Mouse (Mus musculus): ENCODE measurements around the gene Bglap3. TPM values are rescaled to one million over a fixed set of nuclear protein-coding genes. Genes with fewer than 3 reads are reported as not detected.

Gene Bglap3
- polyA plus RNA-seq, 1 experiment = 266 TPM

DNA sequence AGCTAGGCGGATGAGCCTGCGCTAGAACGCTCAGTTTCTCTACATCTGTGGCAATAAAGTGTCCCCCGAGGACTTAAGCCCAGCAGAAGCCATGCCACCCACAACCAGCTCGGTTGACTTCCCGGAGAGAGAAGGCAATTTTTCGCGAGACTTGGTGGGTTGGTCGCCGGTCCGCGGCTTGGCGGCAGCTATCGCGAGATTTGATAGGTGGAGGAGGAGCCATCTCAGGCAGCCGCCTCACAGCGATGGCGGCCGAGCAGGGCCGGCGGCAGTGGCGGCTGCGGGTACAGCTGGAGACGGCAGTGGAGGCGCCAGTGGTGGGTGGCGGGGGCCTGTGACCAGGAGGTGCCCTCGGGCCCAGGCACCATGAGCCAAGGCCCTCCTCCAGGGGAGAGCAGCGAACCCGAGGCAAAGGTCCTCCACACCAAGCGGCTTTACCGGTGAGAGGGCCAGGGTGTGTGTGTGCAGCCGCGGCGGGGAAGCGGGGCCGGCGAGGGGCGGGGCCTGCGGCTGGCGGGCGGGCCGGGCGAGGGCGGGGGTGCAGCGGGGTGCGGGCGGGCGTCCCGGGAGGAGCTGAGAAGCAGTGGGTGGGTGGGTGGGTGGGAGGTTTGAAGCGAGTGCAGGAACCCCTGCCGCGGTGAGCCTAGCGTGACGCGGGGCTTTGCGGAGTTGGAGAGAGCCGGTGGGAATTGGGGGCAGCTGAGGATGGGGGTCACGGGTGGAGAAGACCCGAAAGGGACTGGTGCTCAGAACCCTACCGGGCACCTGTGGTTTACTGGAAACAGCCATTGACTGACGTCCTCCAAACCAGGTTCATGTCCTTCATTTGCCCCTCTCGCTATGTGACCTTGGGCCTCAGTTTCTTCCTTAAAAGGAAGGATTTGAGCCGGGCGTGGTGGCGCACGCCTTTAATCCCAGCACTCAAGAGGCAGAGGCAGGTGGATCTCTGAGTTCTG, 36.2 kb downstream of the Bglap3 start, which contains the start of the genes Tmem79 and Smg5:
Gene Tmem79, minus strand, starts transcription at position 91 of the 956 bp plus-strand sequence.
Gene Smg5, plus strand, starts transcription at position 203 of the 956 bp plus-strand sequence.
- peak; percentile 49 for DNase-seq (ENCODE audit: low read depth)

- no peak for DNase-seq (ENCODE audit: low read depth)
These were observed 37.0 kb downstream of the Bglap3 start for GRCm38 (mm10) chr3:88335436-88336053.

- no peak for DNase-seq (ENCODE audit: low read depth)
These were observed 37.6 kb downstream of the Bglap3 start for GRCm38 (mm10) chr3:88334902-88335435.

GRCm38 (mm10) chr3:88334029-88334658, 38.4 kb downstream of the Bglap3 start:
- peak; percentile 63 for DNase-seq (ENCODE audit: low read depth)

DNA sequence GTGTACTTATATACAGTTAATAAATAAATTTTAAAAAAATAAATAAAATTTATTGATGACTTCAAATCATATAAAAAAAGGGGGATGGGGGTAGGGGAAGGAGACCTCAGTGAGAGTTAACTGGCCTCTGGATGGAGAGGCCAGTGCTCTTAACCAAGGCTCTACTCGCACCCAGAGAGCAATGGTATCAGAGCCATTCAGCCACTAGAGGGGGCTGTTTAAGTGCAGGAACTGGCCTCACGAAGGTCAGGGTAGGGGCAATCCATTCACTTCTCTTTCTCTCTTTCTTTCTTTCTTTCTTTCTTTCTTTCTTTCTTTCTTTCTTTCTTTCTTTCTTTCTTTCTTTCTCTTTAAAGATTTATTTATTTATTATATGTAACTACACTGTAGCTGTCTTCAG, 41.3 kb downstream of the Bglap3 start:
- no peak for DNase-seq (ENCODE audit: low read depth)

GRCm38 (mm10) chr3:88328956-88329355, 43.6 kb downstream of the Bglap3 start:
- no peak for DNase-seq (ENCODE audit: low read depth)

DNA sequence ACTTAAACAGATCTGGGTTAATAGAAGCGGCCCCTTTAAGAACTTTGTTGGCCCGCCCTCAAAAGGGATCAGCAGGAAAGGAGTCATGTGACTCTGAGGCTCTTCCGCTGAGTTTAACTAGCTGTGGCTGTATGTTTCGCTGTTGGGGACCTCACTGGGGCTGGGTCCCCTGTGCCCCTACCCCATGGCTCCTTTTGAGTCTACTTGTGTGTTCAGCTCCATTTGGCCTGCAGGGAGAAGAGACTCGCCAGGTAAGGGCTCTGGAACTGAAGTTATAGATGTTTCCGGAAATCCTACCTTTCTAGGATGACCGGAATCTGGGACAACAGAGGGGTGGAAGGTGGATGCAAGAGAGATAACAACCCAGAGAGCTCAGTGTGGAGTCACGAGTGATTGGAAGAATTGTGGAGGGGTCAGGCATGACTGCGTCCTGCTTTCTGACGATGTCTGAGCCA, 47.6 kb downstream of the Bglap3 start, which contains the start of gene Glmp:
Gene Glmp, plus strand, starts transcription at position 73 of the 455 bp plus-strand sequence.
- DNase-seq (ENCODE audit: low read depth) = peak; percentile 50

Other genes with a start within 250 kb of the Bglap3 start
- gene Mef2d, start 230.4 kb downstream of the Bglap3 start, polyA plus RNA-seq (2012; rRNA removed) = 39.5 and 41.9 TPM in 2 replicates
- 33.0 TPM in 2 replicates for gene Rhbg, start 118.0 kb downstream of the Bglap3 start, polyA plus RNA-seq (2012; rRNA removed)
- 0.09 and 0.10 TPM in 2 replicates for gene Gm38392, start 85.5 kb downstream of the Bglap3 start, polyA plus RNA-seq (2012; rRNA removed)
- gene Tsacc, start 75.7 kb downstream of the Bglap3 start, polyA plus RNA-seq (2012; rRNA removed) = 9.8 and 10.7 TPM in 2 replicates
- gene Cct3, start 75.6 kb downstream of the Bglap3 start, polyA plus RNA-seq (2012; rRNA removed) = 103 and 134 TPM in 2 replicates
- gene Glmp, start 47.7 kb downstream of the Bglap3 start, polyA plus RNA-seq (2012; rRNA removed) = 255 and 271 TPM in 2 replicates
- 17.8 and 19.6 TPM in 2 replicates for gene Tmem79, start 36.6 kb downstream of the Bglap3 start, polyA plus RNA-seq (2012; rRNA removed)
- gene Smg5, start 36.5 kb downstream of the Bglap3 start, polyA plus RNA-seq (2012; rRNA removed) = 50.4 and 64.5 TPM in 2 replicates
- gene Paqr6, start 8.2 kb downstream of the Bglap3 start, polyA plus RNA-seq (2012; rRNA removed) = 11.8 and 14.2 TPM in 2 replicates
- gene Bglap2, start 6.0 kb upstream of the Bglap3 start, polyA plus RNA-seq (2012; rRNA removed) = 0.39 TPM in 1 of 2 replicates, not detected in the other
- not detected in 2 replicates for gene Bglap, start 11.7 kb upstream of the Bglap3 start, polyA plus RNA-seq (2012; rRNA removed)
- 23.9 and 31.0 TPM in 2 replicates for gene Pmf1, start 37.6 kb upstream of the Bglap3 start, polyA plus RNA-seq (2012; rRNA removed)
- 39.1 and 45.0 TPM in 2 replicates for gene Slc25a44, start 52.4 kb upstream of the Bglap3 start, polyA plus RNA-seq (2012; rRNA removed)
- gene Sema4a, start 88.4 kb upstream of the Bglap3 start, polyA plus RNA-seq (2012; rRNA removed) = 100 and 129 TPM in 2 replicates
- 125 and 138 TPM in 2 replicates for gene Lmna, start 137.2 kb upstream of the Bglap3 start, polyA plus RNA-seq (2012; rRNA removed)
- gene Mex3a, start 159.7 kb upstream of the Bglap3 start, polyA plus RNA-seq (2012; rRNA removed) = 2.0 and 2.6 TPM in 2 replicates
- gene Rab25, start 175.6 kb upstream of the Bglap3 start, polyA plus RNA-seq (2012; rRNA removed) = 75.6 and 92.5 TPM in 2 replicates
- 164 and 193 TPM in 2 replicates for gene Lamtor2, start 180.3 kb upstream of the Bglap3 start, polyA plus RNA-seq (2012; rRNA removed)
- gene Ubqln4, start 181.0 kb upstream of the Bglap3 start, polyA plus RNA-seq (2012; rRNA removed) = 68.4 and 69.1 TPM in 2 replicates
- 323 and 341 TPM in 2 replicates for gene Ssr2, start 203.1 kb upstream of the Bglap3 start, polyA plus RNA-seq (2012; rRNA removed)
- 49.5 and 64.5 TPM in 2 replicates for gene Arhgef2, start 233.2 kb upstream of the Bglap3 start, polyA plus RNA-seq (2012; rRNA removed)